Mouse (Mus musculus) naive thymus-derived CD4-positive, alpha-beta T cell, adult 2 months (primary cell): ENCODE results near the gene Col5a1.

Source experiments
- DNase-seq: peaks from one replicate; pipeline ENCODE4 v3.0.0-alpha.2; 2011; ENCODE audit warnings: low read depth

The Col5a1 gene

GRCm38 (mm10) chr2:27886148-27886551, at the start of gene Col5a1:
TSS of gene Col5a1 (plus strand) at chr2:27886425.
- DNase-seq = no peak

- no peak for DNase-seq
Measured at GRCm38 (mm10) chr2:27838112-27838511, 48.1 kb upstream of the Col5a1 start.

- no peak for DNase-seq
Measured at GRCm38 (mm10) chr2:27840890-27841289, 45.3 kb upstream of the Col5a1 start.

- DNase-seq = no peak
Measured at GRCm38 (mm10) chr2:27842893-27843292, 43.3 kb upstream of the Col5a1 start.

GRCm38 (mm10) chr2:27844885-27845284, 41.3 kb upstream of the Col5a1 start:
- DNase-seq = no peak

- DNase-seq = no peak
Measured at GRCm38 (mm10) chr2:27847001-27847400, 39.2 kb upstream of the Col5a1 start.

GRCm38 (mm10) chr2:27847851-27848435, 38.3 kb upstream of the Col5a1 start:
- DNase-seq = no peak

- no peak for DNase-seq
Measured at GRCm38 (mm10) chr2:27848466-27848865, 37.8 kb upstream of the Col5a1 start.

GRCm38 (mm10) chr2:27858348-27858903, 27.8 kb upstream of the Col5a1 start:
- DNase-seq = no peak

GRCm38 (mm10) chr2:27861576-27862238, 24.5 kb upstream of the Col5a1 start:
- no peak for DNase-seq

- no peak for DNase-seq
Measured at GRCm38 (mm10) chr2:27864491-27865365, 21.5 kb upstream of the Col5a1 start.

GRCm38 (mm10) chr2:27870586-27870985, 15.6 kb upstream of the Col5a1 start:
- DNase-seq = no peak

- no peak for DNase-seq
Measured at GRCm38 (mm10) chr2:27871056-27871455, 15.2 kb upstream of the Col5a1 start.

GRCm38 (mm10) chr2:27872276-27872675, 13.9 kb upstream of the Col5a1 start:
- DNase-seq = no peak

- DNase-seq = no peak
Measured at GRCm38 (mm10) chr2:27873030-27873429, 13.2 kb upstream of the Col5a1 start.

GRCm38 (mm10) chr2:27874596-27874995, 11.6 kb upstream of the Col5a1 start:
- DNase-seq = no peak

GRCm38 (mm10) chr2:27875231-27875630, 11.0 kb upstream of the Col5a1 start:
- DNase-seq = no peak

- no peak for DNase-seq
Measured at GRCm38 (mm10) chr2:27875786-27876185, 10.4 kb upstream of the Col5a1 start.

- no peak for DNase-seq
Measured at GRCm38 (mm10) chr2:27876724-27877504, 9.3 kb upstream of the Col5a1 start.

GRCm38 (mm10) chr2:27878066-27878465, 8.2 kb upstream of the Col5a1 start:
- DNase-seq = no peak

GRCm38 (mm10) chr2:27883276-27883675, 2.9 kb upstream of the Col5a1 start:
- no peak for DNase-seq
